Mouse (Mus musculus) ES-E14 (cell line): Measurements from ENCODE around the gene Prmt1. TPM values are rescaled to one million over a fixed set of nuclear protein-coding genes. Genes with fewer than 3 reads are reported as not detected.

ENCODE experiments used
- DNase-seq: peaks from one replicate; pipeline ENCODE4 v3.0.0-alpha.2; 2013; ENCODE audit warnings: low read depth, low spot score
- H3K27ac ChIP-seq: 2 replicates; pipeline ENCODE4 v1.5.1; 2012; ENCODE audit warnings: low read depth, mild to moderate bottlenecking, low read length, moderate library complexity, mixed read lengths; ENCODE audit not compliant: poor library complexity, insufficient read depth, severe bottlenecking
- H3K36me3 ChIP-seq: 2 replicates; pipeline ENCODE4 v1.6.1; 2012; ENCODE audit warnings: mild to moderate bottlenecking, low read length, moderate library complexity, mixed read lengths; ENCODE audit not compliant: control insufficient read depth, poor library complexity, insufficient read depth, severe bottlenecking
- H3K4me1 ChIP-seq, 2 experiments: fragments of 150-350 bp in 1 of 2; sonication (generic) in 1 of 2; 2 replicates each; pipeline ENCODE4 v1.6.1; 2012; ENCODE audit warnings: low read length in 2 of 2, mild to moderate bottlenecking in 1 of 2, mixed read lengths in 1 of 2; ENCODE audit not compliant: control insufficient read depth in 2 of 2, insufficient read depth in 2 of 2, poor library complexity in 1 of 2
- H3K4me3 ChIP-seq, 2 experiments: fragments of 150-350 bp in 1 of 2; sonication (generic) in 1 of 2; 2 replicates each; pipeline ENCODE4 v1.5.1; 2012; ENCODE audit warnings: low read length in 2 of 2, low read depth in 1 of 2, mild to moderate bottlenecking in 1 of 2, mixed read lengths in 1 of 2; ENCODE audit not compliant: insufficient read depth in 1 of 2, poor library complexity in 1 of 2, severe bottlenecking in 1 of 2
- H3K9ac ChIP-seq: 2 replicates; pipeline ENCODE4 v1.6.1; 2012; ENCODE audit warnings: low read depth, mild to moderate bottlenecking, low read length, mixed read lengths; ENCODE audit not compliant: poor library complexity, insufficient read depth, severe bottlenecking
- H3K9me3 ChIP-seq: fragments of 150-350 bp; sonication (generic); 2 replicates; pipeline ENCODE4 v1.6.1; 2012; ENCODE audit warnings: low read depth, mild to moderate bottlenecking, low read length; ENCODE audit not compliant: control insufficient read depth, insufficient read depth
- CHD2 ChIP-seq: IDR thresholded peaks from 2 replicates; pipeline ENCODE4 v1.6.1; 2014; ENCODE audit warnings: mild to moderate bottlenecking, low read depth, low read length, inconsistent platforms
- HCFC1 ChIP-seq: IDR thresholded peaks from 2 replicates; pipeline ENCODE4 v1.6.1; 2012; ENCODE audit warnings: low read length, inconsistent platforms, borderline replicate concordance; ENCODE audit not compliant: insufficient read depth
- MAFK ChIP-seq: IDR thresholded peaks from 2 replicates; pipeline ENCODE4 v1.6.1; 2014; ENCODE audit warnings: mild to moderate bottlenecking, low read depth, low read length, inconsistent platforms; ENCODE audit not compliant: insufficient read depth
- ZC3H11A ChIP-seq: IDR thresholded peaks from 2 replicates; pipeline ENCODE4 v1.6.1; 2012; ENCODE audit warnings: low read depth, mild to moderate bottlenecking, inconsistent platforms, low read length, borderline replicate concordance
- ZNF384 ChIP-seq: IDR thresholded peaks from 2 replicates; pipeline ENCODE4 v1.6.1; 2012; ENCODE audit warnings: low read depth, low read length, inconsistent platforms
- in situ Hi-C, 2 experiments: fragments of 600-800 bp; cut with MboI; formaldehyde crosslinking; loops; one replicate each; pipeline ENCODE4 v1.15.1; 2025; ENCODE audit warnings: low sequenced_read_pairs in 2 of 2, inconsistent platforms in 1 of 2; ENCODE audit not compliant: unreplicated experiment in 2 of 2
- total RNA-seq: library from RNA; depleted of rRNA; stranded (reverse); fragments of 300-350 nt; gene quantifications from 2 replicates; pipeline ENCODE4 v1.2.3, GENCODE M21; 2012

Gene Prmt1
- total RNA-seq, 1 experiment = 413 TPM

DNA sequence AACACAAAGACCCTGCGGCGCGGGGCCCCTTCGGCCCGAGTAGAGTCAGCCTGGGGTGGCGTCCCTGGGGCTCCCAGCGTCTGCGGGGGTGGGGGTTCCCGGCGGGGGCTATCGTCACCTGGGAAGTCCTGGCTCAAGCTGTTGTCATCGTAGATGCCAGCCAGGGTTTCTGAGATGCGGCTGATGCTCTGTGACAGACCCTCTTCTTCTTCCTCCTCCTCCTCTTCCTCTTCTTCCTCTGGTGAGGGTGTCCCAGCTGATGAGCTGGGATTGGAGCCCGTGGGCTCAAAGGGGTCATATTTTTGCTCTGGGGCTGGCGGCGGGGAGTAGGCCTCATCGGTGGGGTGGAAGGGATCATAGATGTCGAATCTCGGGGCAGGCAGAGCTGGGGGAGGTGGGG, 22.0 kb upstream of the Prmt1 start:
- H3K9me3 ChIP-seq = no peaks in the 10 kb centered on the region
- H3K36me3 ChIP-seq = peaks cover 72% of the 10 kb centered on the region
- H3K4me1 ChIP-seq = peaks cover 0 to 12% of the 10 kb centered on the region in 2 experiments; a peak in 2 of 4 replicates
- no peak for DNase-seq
- H3K4me3 ChIP-seq = peak overlapping the region in 1 of 2 experiments; percentile 47; a peak in 1 of 4 replicates
- TF ChIP-seq ZNF384 (no peak), MAFK (no peak), HCFC1 (no peak), ZC3H11A (no peak), CHD2 (no peak)
- in situ Hi-C loops = no loop called here
- no peak overlapping the region for H3K27ac ChIP-seq
- H3K9ac ChIP-seq = peak overlapping the region; percentile 45

DNA sequence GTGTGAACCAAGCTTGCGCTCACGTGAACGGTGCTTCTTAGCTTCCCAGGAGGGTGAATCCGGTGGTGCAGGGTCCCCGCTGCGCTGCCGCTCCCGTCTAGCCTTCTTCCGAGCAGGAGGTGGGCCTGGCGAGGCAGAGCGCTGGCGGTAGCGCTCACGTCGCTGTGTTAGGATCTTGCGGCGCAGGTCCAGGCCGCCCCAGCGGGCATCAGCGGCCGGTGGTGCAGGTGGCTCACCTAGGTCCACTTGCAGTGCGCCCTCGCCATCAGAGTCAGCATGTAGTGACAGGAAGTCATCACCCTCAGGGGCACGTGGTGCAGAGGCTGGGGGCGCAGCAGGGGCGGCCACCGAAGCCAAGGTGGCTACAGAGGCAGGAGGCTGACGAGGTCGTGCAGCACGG, 21.5 kb upstream of the Prmt1 start:
- H3K4me3 ChIP-seq = peak overlapping the region; percentile 41 to 47; a peak in 3 of 4 replicates
- H3K9me3 ChIP-seq = no peaks in the 10 kb centered on the region
- peaks cover 72% of the 10 kb centered on the region for H3K36me3 ChIP-seq
- no peak for DNase-seq
- no peak overlapping the region for H3K27ac ChIP-seq
- peak overlapping the region; percentile 45 for H3K9ac ChIP-seq
- in situ Hi-C loops = no loop called here
- peaks cover 0 to 12% of the 10 kb centered on the region in 2 experiments; a peak in 2 of 4 replicates for H3K4me1 ChIP-seq
- no peak for TF ChIP-seq ZNF384
- TF ChIP-seq MAFK = no peak
- TF ChIP-seq CHD2 = no peak
- TF ChIP-seq HCFC1 = no peak
- TF ChIP-seq ZC3H11A = no peak

DNA sequence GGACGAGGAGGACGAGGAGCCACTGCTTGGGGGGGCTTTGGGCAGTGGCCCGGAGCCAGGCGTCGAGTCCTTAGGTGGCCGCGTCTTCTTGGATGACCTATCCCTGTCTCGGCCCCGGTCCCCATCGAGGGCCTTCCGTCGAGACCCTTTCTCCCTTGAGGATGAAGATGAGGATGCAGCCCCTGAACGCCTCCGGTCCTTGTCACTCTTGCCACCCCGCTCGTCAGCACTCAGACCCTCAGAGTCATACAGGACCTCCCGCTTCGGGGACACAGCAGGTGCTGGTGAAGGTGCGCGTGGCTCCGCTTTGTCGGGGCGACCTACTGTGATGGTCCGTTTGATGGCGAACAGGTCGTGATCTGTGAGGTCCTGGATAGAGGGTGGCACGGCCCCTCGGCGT, 20.8 kb upstream of the Prmt1 start:
- in situ Hi-C loops = no loop called here
- Histone ChIP-seq H3K4me3 (peak overlapping the region in 1 of 2 experiments; percentile 47; a peak in 3 of 4 replicates), H3K36me3 (peaks cover 72% of the 10 kb centered on the region), H3K4me1 (peaks cover 0 to 12% of the 10 kb centered on the region in 2 experiments; a peak in 2 of 4 replicates), H3K9ac (no peak overlapping the region), H3K9me3 (no peaks in the 10 kb centered on the region), H3K27ac (no peak overlapping the region)
- no peak for DNase-seq
- TF ChIP-seq HCFC1 = no peak
- no peak for TF ChIP-seq ZC3H11A
- TF ChIP-seq ZNF384 = no peak
- TF ChIP-seq MAFK = no peak
- no peak for TF ChIP-seq CHD2

DNA sequence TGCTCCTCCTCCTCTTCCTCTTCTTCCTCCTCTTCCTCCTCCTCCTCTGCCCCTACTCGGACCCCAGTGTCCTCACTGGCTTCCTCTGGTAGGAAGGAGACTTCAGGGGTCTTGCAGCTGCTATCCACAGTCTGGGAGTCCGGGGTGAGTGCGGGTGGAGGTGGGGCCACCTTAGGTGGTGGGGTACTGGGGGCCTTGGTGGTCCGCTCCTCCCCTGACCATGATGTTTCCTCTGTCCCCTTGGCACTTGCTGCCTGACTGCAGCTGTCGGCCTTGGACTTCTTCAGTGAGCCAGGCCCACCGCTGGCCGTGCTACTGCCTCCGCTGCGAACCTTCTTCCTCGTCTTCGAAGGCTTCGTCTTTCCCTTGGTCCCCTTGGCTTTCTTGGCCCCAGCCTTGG, 20.1 kb upstream of the Prmt1 start:
- TF ChIP-seq MAFK (no peak), HCFC1 (no peak), ZNF384 (no peak), ZC3H11A (no peak), CHD2 (no peak)
- H3K4me3 ChIP-seq = no peak overlapping the region

More for the DNA sequence above, 20.1 kb upstream of the Prmt1 start:
- no peak overlapping the region for H3K9ac ChIP-seq
- H3K4me1 ChIP-seq = peaks cover 0 to 12% of the 10 kb centered on the region in 2 experiments; a peak in 2 of 4 replicates
- H3K36me3 ChIP-seq = peaks cover 72% of the 10 kb centered on the region
- no peak for DNase-seq
- in situ Hi-C loops = no loop called here
- no peaks in the 10 kb centered on the region for H3K9me3 ChIP-seq
- no peak overlapping the region for H3K27ac ChIP-seq
